Mouse (Mus musculus) heart, adult 11 months (tissue): ENCODE measurements around the gene Slc16a11.

ENCODE experiments used
- DNase-seq: peaks from one replicate; pipeline ENCODE4 v3.0.0; 2022

Gene Slc16a11

GRCm38 (mm10) chr11:70201691-70202090, 10.9 kb upstream of the Slc16a11 start:
- DNase-seq = peak; percentile 93

- DNase-seq = peak; percentile 91
Measured at GRCm38 (mm10) chr11:70206801-70207200, 5.8 kb upstream of the Slc16a11 start.

- DNase-seq = peak; percentile 89
Measured at GRCm38 (mm10) chr11:70207283-70207682, 5.3 kb upstream of the Slc16a11 start.

GRCm38 (mm10) chr11:70208778-70209388, 3.7 kb upstream of the Slc16a11 start:
- DNase-seq = peak; percentile 89

- no peak for DNase-seq
Measured at GRCm38 (mm10) chr11:70210681-70211080, 1.9 kb upstream of the Slc16a11 start.

GRCm38 (mm10) chr11:70211972-70212371, 580 bp upstream of the Slc16a11 start:
- DNase-seq = peak; percentile 87

- DNase-seq = peak; percentile 93
Measured at GRCm38 (mm10) chr11:70212896-70213295, 344 bp downstream of the Slc16a11 start.

- DNase-seq = no peak
Measured at GRCm38 (mm10) chr11:70213736-70214135, 1.2 kb downstream of the Slc16a11 start.

- DNase-seq = peak; percentile 93
Measured at GRCm38 (mm10) chr11:70214191-70214855, 1.8 kb downstream of the Slc16a11 start.

GRCm38 (mm10) chr11:70214856-70215209, 2.3 kb downstream of the Slc16a11 start:
- peak; percentile 93 for DNase-seq

GRCm38 (mm10) chr11:70215301-70215700, 2.7 kb downstream of the Slc16a11 start:
- DNase-seq = peak; percentile 94

GRCm38 (mm10) chr11:70216103-70216502, 3.6 kb downstream of the Slc16a11 start:
- no peak for DNase-seq

GRCm38 (mm10) chr11:70218039-70218438, 5.5 kb downstream of the Slc16a11 start:
- peak; percentile 74 for DNase-seq

GRCm38 (mm10) chr11:70218741-70219470, 6.4 kb downstream of the Slc16a11 start:
- DNase-seq = peak; percentile 92

GRCm38 (mm10) chr11:70219873-70220272, 7.3 kb downstream of the Slc16a11 start:
- DNase-seq = no peak

- DNase-seq = no peak
Measured at GRCm38 (mm10) chr11:70220323-70220722, 7.8 kb downstream of the Slc16a11 start.

GRCm38 (mm10) chr11:70220731-70221602, 8.4 kb downstream of the Slc16a11 start, which contains the start of gene Slc16a13:
TSS of gene Slc16a13 (minus strand) at chr11:70221064.
- peak; percentile 100 for DNase-seq

GRCm38 (mm10) chr11:70221603-70222500, 9.3 kb downstream of the Slc16a11 start:
- peak; percentile 98 for DNase-seq

GRCm38 (mm10) chr11:70223724-70224123, 11.2 kb downstream of the Slc16a11 start:
- peak; percentile 99 for DNase-seq

- peak; percentile 92 for DNase-seq
Measured at GRCm38 (mm10) chr11:70225798-70226601, 13.4 kb downstream of the Slc16a11 start.

- no peak for DNase-seq
Measured at GRCm38 (mm10) chr11:70226602-70226890, 14.0 kb downstream of the Slc16a11 start.
